Mouse (Mus musculus) heart, adult 2 months (tissue): Measurements from ENCODE around the gene Tbrg4. TPM values are rescaled to one million over a fixed set of nuclear protein-coding genes. Genes with fewer than 3 reads are reported as not detected.

Source experiments
- DNase-seq, 2 experiments: peaks; one replicate each; pipeline ENCODE4 v3.0.0; 2021
- H3K27ac ChIP-seq: fragments of 200-600 bp; 2 replicates; pipeline ENCODE4 v1.8.1; 2022
- H3K27me3 ChIP-seq: fragments of 200-500 bp; 2 replicates; pipeline ENCODE4 v1.6.1; 2012; ENCODE audit warnings: mild to moderate bottlenecking, low read length, inconsistent platforms, mixed read lengths; ENCODE audit not compliant: control insufficient read depth, insufficient read depth
- H3K36me3 ChIP-seq: fragments of 200-500 bp; 2 replicates; pipeline ENCODE4 v1.6.1; 2012; ENCODE audit warnings: low read length, inconsistent platforms; ENCODE audit not compliant: control insufficient read depth, insufficient read depth
- H3K4me1 ChIP-seq: fragments of 200-500 bp; 2 replicates; pipeline ENCODE4 v1.6.1; 2011; ENCODE audit warnings: low read length; ENCODE audit not compliant: control insufficient read depth, insufficient read depth
- H3K4me3 ChIP-seq: fragments of 200-600 bp; 2 replicates; pipeline ENCODE4 v1.8.1; 2022
- H3K79me2 ChIP-seq: fragments of 200-500 bp; replicated peaks from 2 replicates; pipeline ENCODE4 v1.6.1; 2012; ENCODE audit warnings: mild to moderate bottlenecking, inconsistent platforms, low read length, moderate library complexity, mixed read lengths; ENCODE audit not compliant: control insufficient read depth, insufficient read depth
- H3K9ac ChIP-seq: fragments of 200-500 bp; 2 replicates; pipeline ENCODE4 v1.6.1; 2012; ENCODE audit warnings: low read depth, mild to moderate bottlenecking, control low read depth, inconsistent platforms, low read length, mixed read lengths
- CTCF ChIP-seq: fragments of 200-600 bp; IDR thresholded peaks from 2 replicates; pipeline ENCODE4 v1.8.1; 2022; ENCODE audit warnings: antibody characterized with exemption, mild to moderate bottlenecking, moderate library complexity
- EP300 ChIP-seq: fragments of 200-500 bp; IDR thresholded peaks from 2 replicates; pipeline ENCODE4 v1.6.1; 2011; ENCODE audit warnings: low read depth, low read length, control low read depth; ENCODE audit not compliant: insufficient read depth
- POLR2A ChIP-seq: fragments of 200-500 bp; IDR thresholded peaks from 2 replicates; pipeline ENCODE4 v1.6.1; 2011; ENCODE audit warnings: mild to moderate bottlenecking, low read depth, low read length, control low read depth; ENCODE audit not compliant: insufficient read depth
- WGBS: fragments of 180-500 bp; shearing (Covaris S2); methylation state at CpG from one replicate; pipeline ENCODE4 v1.1.7; 2018; 5-methylcytosine and 5-hydroxymethylcytosine counted together
- intact Hi-C: fragments of 180-260 bp; cut with DNase I; formaldehyde crosslinking; loops from one replicate; pipeline ENCODE4 v1.15.1; 2025
- polyA plus RNA-seq: library from polyadenylated mRNA; depleted of rRNA; stranded (reverse); fragments of >200 nt; gene quantifications from 2 replicates; pipeline ENCODE4 v1.2.3, GENCODE M21; 2012
- total RNA-seq, 2 experiments: library from RNA; stranded (reverse); gene quantifications; 2 replicates each; pipeline ENCODE4 v1.2.3; 2021

The Tbrg4 gene
- total and polyA plus RNA-seq, 3 experiments, result 85.1 to 110 (median 95.8) TPM

GRCm38 (mm10) chr11:6628568-6628967 lies 2.7 kb upstream of the Tbrg4 start:
- DNase-seq, result peak; percentile 34 to 55
- WGBS, result 35% methylated on average over 4 of the region's 4 CpGs
- intact Hi-C loops, result loop anchor here (2.0 to 10.0 kb wide), 3 partner anchors 101 to 264 kb away; no protein-coding TSS in a partner anchor

DNA sequence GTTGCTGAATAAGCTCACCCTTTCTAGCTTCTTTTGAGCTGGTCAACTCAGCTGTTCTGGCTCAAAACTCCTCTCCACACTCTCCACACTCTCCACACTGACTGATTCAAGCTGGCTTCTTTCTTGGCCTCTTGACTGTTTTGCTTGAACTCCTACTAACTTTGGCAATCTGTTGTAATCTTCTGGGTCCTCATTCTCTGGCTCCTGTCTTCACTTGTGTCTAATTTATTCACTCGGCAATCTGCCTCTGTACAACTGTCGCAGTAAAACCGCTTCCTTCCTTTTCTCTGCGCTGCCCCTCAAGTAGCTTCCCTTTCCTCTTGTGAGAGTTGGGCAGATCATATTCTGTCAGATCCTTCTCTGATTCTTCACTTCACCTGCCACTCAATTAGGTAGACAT lies 1.9 kb upstream of the Tbrg4 start:
- WGBS, result 57% methylated on average over 4 of the region's 4 CpGs
- no peaks in the 10 kb centered on the region for H3K27me3 ChIP-seq
- DNase-seq, result peak in 1 of 2 experiments; percentile 27
- no peak overlapping the region for H3K4me3 ChIP-seq
- H3K4me1 ChIP-seq, result peaks cover 6% of the 10 kb centered on the region
- no peak for TF ChIP-seq CTCF
- no peak for TF ChIP-seq EP300
- TF ChIP-seq POLR2A, result no peak
- H3K9ac ChIP-seq, result no peak overlapping the region
- H3K27ac ChIP-seq, result no peak overlapping the region; the same call in 1 of the 2 replicates
- intact Hi-C loops, result loop anchor here (2.0 to 10.0 kb wide), 4 partner anchors 81 to 263 kb away; partner anchors contain the start of gene Ccm2
- H3K79me2 ChIP-seq, result peaks cover 2% of the 10 kb centered on the region; the same call in 1 of the 2 replicates
- H3K36me3 ChIP-seq, result peaks cover 5% of the 10 kb centered on the region

More at GRCm38 (mm10) chr11:6628568-6628967, 2.7 kb upstream of the Tbrg4 start:
- no peaks in the 10 kb centered on the region for H3K27me3 ChIP-seq
- H3K4me1 ChIP-seq, result peaks cover 5% of the 10 kb centered on the region
- H3K4me3 ChIP-seq, result no peak overlapping the region
- H3K9ac ChIP-seq, result no peak overlapping the region
- TF ChIP-seq CTCF (peak; percentile 78), POLR2A (no peak), EP300 (no peak)
- H3K36me3 ChIP-seq, result no peaks in the 10 kb centered on the region
- H3K27ac ChIP-seq, result no peak overlapping the region
- peaks cover 2% of the 10 kb centered on the region; the same call in 1 of the 2 replicates for H3K79me2 ChIP-seq

GRCm38 (mm10) chr11:6626388-6626772 lies 513 bp upstream of the Tbrg4 start:
- TF ChIP-seq POLR2A (no peak), EP300 (no peak), CTCF (no peak)
- Histone ChIP-seq H3K27me3 (no peaks in the 10 kb centered on the region), H3K9ac (peak overlapping the region; percentile 77), H3K79me2 (peaks cover 2% of the 10 kb centered on the region; the same call in 1 of the 2 replicates), H3K36me3 (peaks cover 5% of the 10 kb centered on the region), H3K4me1 (peaks cover 6% of the 10 kb centered on the region), H3K27ac (peak overlapping the region; percentile 96), H3K4me3 (peak overlapping the region; percentile 65)
- WGBS, result 9% methylated on average over 16 of the region's 16 CpGs
- intact Hi-C loops, result loop anchor here (2.0 to 10.0 kb wide), 3 partner anchors 80 to 262 kb away; partner anchors contain the start of gene Ccm2
- DNase-seq, result no peak

- Histone ChIP-seq H3K79me2 (peaks cover 2% of the 10 kb centered on the region; the same call in 1 of the 2 replicates), H3K27ac (peak overlapping the region; percentile 96), H3K4me3 (peak overlapping the region; percentile 65), H3K27me3 (no peaks in the 10 kb centered on the region), H3K4me1 (peaks cover 6% of the 10 kb centered on the region), H3K9ac (peak overlapping the region; percentile 60; the same call in 1 of the 2 replicates), H3K36me3 (peaks cover 5% of the 10 kb centered on the region)
- WGBS, result 36% methylated on average over 14 of the region's 14 CpGs
- intact Hi-C loops, result loop anchor here (5.0 to 10.0 kb wide), 2 partner anchors 98 to 260 kb away; no protein-coding TSS in a partner anchor
- TF ChIP-seq EP300 (no peak), CTCF (no peak), POLR2A (no peak)
- no peak for DNase-seq
Measured at GRCm38 (mm10) chr11:6624619-6625382, 1.1 kb downstream of the Tbrg4 start.

- H3K4me1 ChIP-seq, result peaks cover 6% of the 10 kb centered on the region
- H3K27ac ChIP-seq, result no peak overlapping the region
- no peak for DNase-seq
- 74% methylated on average over 10 of the region's 10 CpGs for WGBS
- peaks cover 2% of the 10 kb centered on the region; the same call in 1 of the 2 replicates for H3K79me2 ChIP-seq
- H3K27me3 ChIP-seq, result no peaks in the 10 kb centered on the region
- no peak overlapping the region for H3K4me3 ChIP-seq
- no peak overlapping the region for H3K9ac ChIP-seq
- TF ChIP-seq EP300 (no peak), POLR2A (no peak), CTCF (no peak)
- intact Hi-C loops, result loop anchor here (10.0 kb wide), 1 partner anchor 259 kb away; no protein-coding TSS in a partner anchor
- peaks cover 5% of the 10 kb centered on the region for H3K36me3 ChIP-seq
Measured at GRCm38 (mm10) chr11:6623704-6624103, 2.2 kb downstream of the Tbrg4 start.
